Mouse (Mus musculus) stomach, embryonic 14.5 days (tissue): ENCODE data around the gene Cog5. TPM values are rescaled to one million over a fixed set of nuclear protein-coding genes. Genes with fewer than 3 reads are reported as not detected.

Experiments
- ATAC-seq: fragments of 200-750 bp; cut with Nextera tagmentation; 2 replicates; pipeline ENCODE4 v1.8.0; 2017; ENCODE audit warnings: low read depth, moderate TSS enrichment; ENCODE audit not compliant: insufficient number of reproducible peaks, insufficient read depth, low FRiP score
- H3K27ac ChIP-seq: fragments of 300-500 bp; sonication (generic); 2 replicates; pipeline ENCODE4 v1.5.1; 2014; ENCODE audit warnings: mild to moderate bottlenecking, low read length, moderate library complexity, mixed read lengths
- H3K27me3 ChIP-seq: fragments of 300-500 bp; sonication (generic); 2 replicates; pipeline ENCODE4 v1.6.1; 2014; ENCODE audit warnings: low read length, control low read depth, mixed read lengths; ENCODE audit not compliant: control insufficient read depth, insufficient read depth
- H3K36me3 ChIP-seq: fragments of 300-500 bp; sonication (generic); 2 replicates; pipeline ENCODE4 v1.6.1; 2014; ENCODE audit warnings: mild to moderate bottlenecking, control low read depth, low read length, moderate library complexity, mixed read lengths; ENCODE audit not compliant: control insufficient read depth, insufficient read depth
- H3K4me1 ChIP-seq: fragments of 300-500 bp; sonication (generic); 2 replicates; pipeline ENCODE4 v1.6.1; 2014; ENCODE audit warnings: low read length, control low read depth, mixed read lengths; ENCODE audit not compliant: control insufficient read depth, insufficient read depth
- H3K4me2 ChIP-seq: fragments of 300-500 bp; sonication (generic); replicated peaks from 2 replicates; pipeline ENCODE4 v1.6.1; 2014; ENCODE audit warnings: low read depth, low read length, control low read depth
- H3K4me3 ChIP-seq: fragments of 300-500 bp; sonication (generic); 2 replicates; pipeline ENCODE4 v1.5.1; 2014; ENCODE audit warnings: low read depth, low read length, control low read depth
- H3K9ac ChIP-seq: fragments of 300-500 bp; sonication (generic); replicated peaks from 2 replicates; pipeline ENCODE4 v1.6.1; 2014; ENCODE audit warnings: low read depth, mild to moderate bottlenecking, control low read depth, low read length, moderate library complexity, mixed read lengths
- H3K9me3 ChIP-seq: fragments of 300-500 bp; sonication (generic); 2 replicates; pipeline ENCODE4 v1.6.1; 2016; ENCODE audit warnings: low read depth, low read length, control low read depth; ENCODE audit not compliant: control insufficient read depth
- WGBS: fragments of 180-500 bp; shearing (Covaris S2); extraction: QIAGEN DNeasy Blood & Tissue Kit; methylation state at CpG from one replicate; pipeline ENCODE4 v1.1.7; 2014; 5-methylcytosine and 5-hydroxymethylcytosine counted together
- polyA plus RNA-seq: library from polyadenylated mRNA; unstranded; fragments of >200 nt; fragmentation: Nextera tagmentation; extraction: Ambion mirVana; gene quantifications from 2 replicates; pipeline ENCODE4 v1.2.1, GENCODE M21; 2014

The Cog5 gene
- polyA plus RNA-seq, 1 experiment from 2014 or later = 41.6 TPM

DNA sequence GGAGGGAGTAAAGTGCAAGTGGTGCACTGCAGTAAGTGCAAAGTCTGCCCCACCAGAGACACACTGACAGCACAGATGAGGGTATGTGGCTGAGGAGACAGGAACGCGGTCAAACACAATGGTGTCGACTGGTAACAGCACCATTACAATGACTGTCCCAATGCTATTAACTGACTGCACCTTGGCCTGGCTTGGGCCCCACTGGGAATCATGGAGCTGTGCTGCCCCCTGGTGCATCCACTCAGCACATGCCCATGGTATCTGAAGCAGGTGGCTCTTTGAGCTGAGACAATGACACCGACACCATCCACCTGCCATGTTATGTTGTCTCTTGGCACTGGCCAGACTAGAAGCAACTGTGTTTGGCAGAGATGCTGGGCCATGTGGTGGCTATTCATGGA lies 272.0 kb downstream of the Cog5 start:
- Histone ChIP-seq H3K9ac (no peak overlapping the region), H3K4me2 (no peak overlapping the region), H3K36me3 (peaks cover 43% of the 10 kb centered on the region), H3K27ac (no peak overlapping the region), H3K4me3 (no peak overlapping the region), H3K27me3 (no peaks in the 10 kb centered on the region), H3K4me1 (0 out of 2 replicates have a peak, but pooled peaks cover 4% of the 10 kb centered on the region), H3K9me3 (no peaks in the 10 kb centered on the region)
- WGBS = 63% methylated on average over 4 of the region's 4 CpGs
- ATAC-seq = 0 out of 2 replicates have a peak, but pooled peaks have one; percentile 33

DNA sequence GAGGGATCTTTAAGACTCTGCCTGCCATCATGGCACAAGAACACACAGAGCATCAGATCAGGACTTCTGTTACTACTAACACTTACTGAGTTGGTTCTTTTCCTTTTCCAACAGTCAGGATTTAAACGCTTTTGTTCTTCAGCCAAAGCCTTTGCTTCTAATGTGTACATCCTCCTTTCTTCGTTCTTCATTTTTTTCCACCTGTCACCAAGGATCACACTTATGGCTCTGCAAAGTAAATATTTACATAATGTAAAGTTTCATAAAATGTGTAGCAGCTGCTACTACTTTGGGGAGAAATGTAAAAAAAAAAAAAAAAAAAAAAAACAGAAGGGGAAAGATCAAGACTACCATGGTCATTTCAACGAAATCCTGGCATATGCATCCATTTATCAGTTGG lies 273.8 kb downstream of the Cog5 start:
- H3K4me3 ChIP-seq = no peak overlapping the region
- no peak for ATAC-seq
- H3K4me1 ChIP-seq = 0 out of 2 replicates have a peak, but pooled peaks cover 4% of the 10 kb centered on the region
- H3K27ac ChIP-seq = no peak overlapping the region
- 27% methylated on average over 3 of the region's 3 CpGs for WGBS
- H3K36me3 ChIP-seq = peaks cover 48% of the 10 kb centered on the region
- H3K4me2 ChIP-seq = no peak overlapping the region
- H3K9ac ChIP-seq = no peak overlapping the region
- H3K27me3 ChIP-seq = no peaks in the 10 kb centered on the region
- no peaks in the 10 kb centered on the region for H3K9me3 ChIP-seq

DNA sequence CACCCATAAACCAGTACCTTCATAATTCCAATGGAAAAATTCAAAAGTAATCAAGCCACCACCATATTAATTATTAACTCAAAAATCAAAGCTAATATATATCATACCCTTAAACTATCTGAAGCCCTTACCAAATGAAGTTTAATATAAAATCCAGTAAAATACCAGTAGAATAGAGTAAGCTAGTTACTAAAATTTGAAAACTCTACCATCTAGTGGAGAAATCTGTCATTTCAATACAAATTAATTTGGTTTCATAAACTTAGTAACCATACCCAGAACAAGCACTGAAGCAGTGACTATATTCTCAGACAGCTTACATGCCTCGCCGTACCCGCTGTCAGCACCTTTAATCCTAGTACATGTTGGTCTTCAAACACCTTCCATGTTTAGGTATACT lies 277.1 kb downstream of the Cog5 start:
- ATAC-seq = no peak
- no peak overlapping the region for H3K27ac ChIP-seq
- 96% methylated on average over 3 of the region's 3 CpGs for WGBS
- H3K4me1 ChIP-seq = 0 out of 2 replicates have a peak, but pooled peaks cover 4% of the 10 kb centered on the region
- H3K9me3 ChIP-seq = no peaks in the 10 kb centered on the region
- no peak overlapping the region for H3K9ac ChIP-seq
- H3K36me3 ChIP-seq = peaks cover 49% of the 10 kb centered on the region
- H3K4me3 ChIP-seq = no peak overlapping the region
- no peaks in the 10 kb centered on the region for H3K27me3 ChIP-seq
- H3K4me2 ChIP-seq = no peak overlapping the region

DNA sequence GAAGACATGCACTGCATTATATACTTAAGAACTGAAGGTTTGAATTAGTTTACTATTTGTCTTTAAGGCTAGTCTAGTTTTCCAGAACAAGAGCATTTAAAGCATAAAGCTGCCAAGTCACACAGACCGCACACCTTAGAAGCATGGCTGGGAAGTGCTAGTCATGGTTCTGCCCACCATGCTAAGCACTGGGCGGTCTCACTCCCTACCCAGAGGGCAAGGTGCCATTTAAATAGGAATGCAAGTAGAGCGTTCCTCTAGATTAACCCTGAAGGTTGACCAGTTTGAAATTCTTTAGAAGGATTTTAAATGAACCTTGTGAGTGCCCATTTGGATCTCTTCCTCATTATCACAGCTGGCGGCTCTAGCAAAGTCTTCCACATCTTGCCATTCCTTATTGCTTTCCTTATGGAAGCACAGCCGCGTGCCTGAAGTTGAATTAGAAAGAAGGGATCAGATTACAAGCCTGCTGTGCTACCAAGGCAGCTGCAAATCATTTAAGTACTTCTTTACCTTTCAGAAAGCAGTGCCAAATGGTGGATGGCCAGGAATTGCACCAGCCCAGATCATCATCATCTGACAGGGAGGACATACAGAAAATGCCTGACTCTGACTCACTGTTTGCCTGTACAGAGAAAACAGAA lies 282.1 kb downstream of the Cog5 start:
- H3K4me2 ChIP-seq = no peak overlapping the region
- no peak for ATAC-seq
- H3K36me3 ChIP-seq = peaks cover 66% of the 10 kb centered on the region
- H3K9me3 ChIP-seq = no peaks in the 10 kb centered on the region
- H3K27me3 ChIP-seq = no peaks in the 10 kb centered on the region
- no peak overlapping the region for H3K4me3 ChIP-seq
- H3K9ac ChIP-seq = no peak overlapping the region
- H3K27ac ChIP-seq = no peak overlapping the region
- 50% methylated on average over 6 of the region's 6 CpGs for WGBS
- no peaks in the 10 kb centered on the region for H3K4me1 ChIP-seq

DNA sequence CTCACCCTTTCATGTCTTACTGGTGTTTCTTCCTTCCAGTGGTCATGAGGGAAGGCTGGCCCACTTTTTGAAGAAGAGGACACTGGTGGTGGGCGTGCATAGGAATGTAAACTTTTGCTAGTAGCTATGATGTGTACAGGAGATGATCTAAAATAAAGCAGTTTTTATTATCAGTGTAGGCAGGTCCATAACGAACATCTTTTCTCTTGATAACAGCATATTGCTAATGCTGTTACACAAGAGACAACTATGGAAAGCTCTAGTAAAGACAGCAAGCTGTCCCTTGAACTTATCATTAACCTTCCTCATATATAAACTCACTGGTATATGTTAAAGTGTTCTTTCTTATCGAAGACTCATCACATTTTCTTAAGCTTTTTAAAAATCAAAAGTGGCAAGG lies 282.9 kb downstream of the Cog5 start:
- H3K27ac ChIP-seq = no peak overlapping the region
- no peaks in the 10 kb centered on the region for H3K27me3 ChIP-seq
- no peak for ATAC-seq
- no peak overlapping the region for H3K9ac ChIP-seq
- H3K4me2 ChIP-seq = no peak overlapping the region
- H3K4me3 ChIP-seq = no peak overlapping the region
- H3K4me1 ChIP-seq = no peaks in the 10 kb centered on the region
- 85% methylated on average over 3 of the region's 3 CpGs for WGBS
- peaks cover 64% of the 10 kb centered on the region for H3K36me3 ChIP-seq
- H3K9me3 ChIP-seq = no peaks in the 10 kb centered on the region

DNA sequence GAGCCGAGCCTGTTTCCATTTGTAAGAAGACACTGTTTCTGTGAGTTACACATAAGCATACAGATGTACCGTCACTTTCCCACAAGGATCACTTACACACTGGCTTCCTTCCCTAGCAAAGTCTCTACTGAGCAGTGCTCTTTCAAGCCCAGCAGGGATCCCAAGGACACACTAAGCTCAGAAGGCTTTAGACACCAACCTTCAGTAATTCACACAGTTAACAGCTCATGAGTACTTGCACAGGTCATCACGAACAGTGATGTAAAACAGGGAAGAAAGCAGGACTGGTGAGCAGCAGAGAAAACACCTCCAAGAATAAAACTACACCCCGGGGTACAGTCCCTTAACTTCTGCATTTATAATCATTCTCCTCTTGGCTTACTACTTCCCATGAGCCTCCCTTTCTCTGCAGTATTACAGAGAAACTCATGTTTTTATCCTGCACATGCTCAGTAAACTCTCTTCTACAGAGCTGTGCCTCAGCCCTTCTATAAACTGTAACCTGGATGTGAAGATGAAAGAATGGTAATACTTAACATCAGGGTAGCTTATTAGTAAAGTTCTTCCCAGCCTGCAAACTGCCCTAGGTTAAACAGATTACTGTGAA lies 283.8 kb downstream of the Cog5 start:
- H3K4me2 ChIP-seq = no peak overlapping the region
- no peaks in the 10 kb centered on the region for H3K9me3 ChIP-seq
- H3K36me3 ChIP-seq = peaks cover 69% of the 10 kb centered on the region
- WGBS = 92% methylated on average over 4 of the region's 4 CpGs
- H3K4me3 ChIP-seq = no peak overlapping the region
- H3K9ac ChIP-seq = no peak overlapping the region
- no peaks in the 10 kb centered on the region for H3K4me1 ChIP-seq
- H3K27me3 ChIP-seq = no peaks in the 10 kb centered on the region
- no peak overlapping the region for H3K27ac ChIP-seq
- no peak for ATAC-seq

DNA sequence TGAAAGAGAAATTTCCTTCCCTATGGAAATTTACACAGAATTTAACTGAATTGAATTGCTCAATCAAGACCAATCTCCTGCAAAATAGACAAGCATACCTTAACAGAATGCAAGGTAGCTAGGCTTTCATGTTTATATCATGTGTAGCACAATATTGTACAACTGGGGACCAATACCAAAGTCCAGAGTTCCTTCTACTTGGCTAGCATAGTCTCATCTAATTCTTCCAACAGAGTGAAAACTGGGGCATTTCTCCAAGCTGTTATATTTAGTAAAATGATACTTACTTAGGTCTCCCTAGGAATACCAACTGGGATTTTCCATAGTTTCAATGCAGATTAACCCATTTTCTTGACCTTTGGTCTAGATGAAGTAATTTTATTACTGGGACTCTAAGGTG lies 284.4 kb downstream of the Cog5 start:
- Histone ChIP-seq H3K27ac (no peak overlapping the region), H3K4me2 (no peak overlapping the region), H3K9ac (no peak overlapping the region), H3K9me3 (no peaks in the 10 kb centered on the region), H3K27me3 (no peaks in the 10 kb centered on the region), H3K4me1 (no peaks in the 10 kb centered on the region), H3K4me3 (no peak overlapping the region), H3K36me3 (peaks cover 74% of the 10 kb centered on the region)
- no peak for ATAC-seq

DNA sequence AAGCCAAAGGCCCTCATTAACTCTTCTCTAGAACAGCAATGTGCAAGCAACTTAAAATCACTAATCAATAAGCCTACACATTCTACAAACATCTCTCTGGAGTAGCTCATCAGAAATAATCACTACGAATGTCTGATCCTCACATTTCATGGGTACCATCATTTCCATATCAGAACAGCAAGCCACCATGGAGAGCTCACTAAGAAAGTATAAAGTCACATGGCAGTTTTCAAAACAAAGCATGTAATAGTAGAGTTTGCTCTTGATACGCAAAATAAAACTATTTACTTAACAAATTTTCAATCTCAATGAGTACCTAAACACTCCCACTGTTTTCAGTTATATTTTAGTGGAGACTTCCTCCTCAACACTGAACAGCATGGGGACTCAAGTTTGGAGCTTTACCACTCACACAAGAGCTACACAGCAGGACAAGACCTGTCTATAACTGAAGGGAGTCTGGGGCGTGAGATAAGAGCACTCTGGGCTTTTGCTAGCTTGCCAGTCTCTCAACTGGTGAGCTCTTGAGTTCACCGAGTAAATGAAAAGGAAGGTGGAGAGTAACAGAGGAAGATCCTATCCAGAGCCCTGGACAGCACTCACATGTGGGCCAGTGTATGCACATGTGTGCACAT lies 288.5 kb downstream of the Cog5 start:
- peaks cover 46% of the 10 kb centered on the region for H3K36me3 ChIP-seq
- no peaks in the 10 kb centered on the region for H3K27me3 ChIP-seq
- whole genome bisulfite sequencing = 95% methylated on average over 4 of the region's 4 CpGs
- H3K27ac ChIP-seq = no peak overlapping the region
- H3K9ac ChIP-seq = no peak overlapping the region
- no peaks in the 10 kb centered on the region for H3K9me3 ChIP-seq
- no peak overlapping the region for H3K4me2 ChIP-seq
- no peaks in the 10 kb centered on the region for H3K4me1 ChIP-seq
- no peak for ATAC-seq
- H3K4me3 ChIP-seq = no peak overlapping the region
